ENCODE assay signal across 12 mouse cellular contexts in the genomic region with DNA sequence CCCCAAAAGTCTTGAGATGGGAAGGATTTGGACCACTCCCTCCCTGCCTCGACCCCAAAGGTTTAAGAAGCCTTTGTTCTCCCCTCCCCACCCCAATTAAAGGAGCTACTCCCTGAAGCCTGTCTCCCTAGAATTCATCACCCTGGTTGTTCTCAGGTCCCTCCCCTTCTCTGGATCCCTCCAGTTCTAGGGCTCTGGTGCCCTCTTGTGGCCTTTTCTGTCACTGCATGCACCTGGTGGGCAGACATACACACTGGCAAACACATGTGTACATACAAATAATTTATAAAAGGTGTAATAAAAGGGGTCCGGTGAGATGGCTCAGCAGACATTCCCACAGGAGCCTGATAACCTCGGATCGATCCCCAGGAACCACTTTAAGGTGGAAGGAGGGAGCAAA. TPM values are rescaled to one million over a fixed set of nuclear protein-coding genes. Genes with fewer than 3 reads are reported as not detected.
DNase-seq lines count a peak whose midpoint lies in the region; ATAC-seq and TF ChIP-seq lines count a peak whose summit lies in the region.
"Had no signal": no experiment of that assay in that cellular context is flagged by ENCODE, and none has a peak within 500 bp of the region (broad histone marks: within the 10 kb centered on the region; RNA-seq: fewer than 3 reads in every experiment).

No protein-coding gene starts in this region.

- peak; percentile 72 for DNase-seq in forebrain, embryonic 11.5 days (ENCODE audit: low spot score)
- DNase-seq in forebrain, embryonic 14.5 days (ENCODE audit: low spot score): no peak
- DNase-seq in lung, postnatal 0 days (ENCODE audit: low spot score): no peak
- DNase-seq in lung, postnatal 25 days (ENCODE audit: low spot score): no peak
- no peak for DNase-seq in G1E (ENCODE audit: low spot score)
- peak; percentile 58 for DNase-seq in liver, postnatal 0 days
- DNase-seq in frontal cortex, postnatal 14 days (ENCODE audit: low spot score in 2 of 2): no peak
- DNase-seq: cerebellum, adult 8-10 months had no signal

- H3K4me3 ChIP-seq in forebrain, embryonic 11.5 days (ENCODE audit: low read depth, low read length): no peak overlapping the region
- no peak overlapping the region for H3K4me3 ChIP-seq in forebrain, embryonic 14.5 days (ENCODE audit: low read depth, low read length)
- no peak overlapping the region for H3K4me3 ChIP-seq in lung, postnatal 0 days (ENCODE audit: low read depth, low read length)
- no peak overlapping the region for H3K4me3 ChIP-seq in G1E (ENCODE audit: low read depth, low read length)
- no peak overlapping the region for H3K4me3 ChIP-seq in liver, postnatal 0 days (ENCODE audit: low read depth, low read length)
- H3K4me3 ChIP-seq in intestine, embryonic 15.5 days (replicated peaks): no peak overlapping the region
- H3K4me3 ChIP-seq: heart, embryonic 12.5 days; neural tube, embryonic 13.5 days had no signal

- no peaks in the 10 kb centered on the region for H3K9me3 ChIP-seq in forebrain, embryonic 11.5 days (ENCODE audit: control insufficient read depth, low read length)
- H3K9me3 ChIP-seq in forebrain, embryonic 14.5 days (replicated peaks; ENCODE audit: control insufficient read depth, low read length): no peaks in the 10 kb centered on the region
- H3K9me3 ChIP-seq in lung, postnatal 0 days (ENCODE audit: low read length): 0 out of 2 replicates have a peak, but pooled peaks cover 2% of the 10 kb centered on the region
- peaks cover 3% of the 10 kb centered on the region; the same call in 1 of the 2 replicates for H3K9me3 ChIP-seq in G1E (replicated peaks)
- no peaks in the 10 kb centered on the region for H3K9me3 ChIP-seq in liver, postnatal 0 days (ENCODE audit: low read length)
- H3K9me3 ChIP-seq in intestine, embryonic 15.5 days: no peaks in the 10 kb centered on the region
- H3K9me3 ChIP-seq: neural tube, embryonic 13.5 days had no signal

- no peak overlapping the region for H3K9ac ChIP-seq in forebrain, embryonic 11.5 days (ENCODE audit: low read length)
- no peak overlapping the region for H3K9ac ChIP-seq in forebrain, embryonic 14.5 days (ENCODE audit: low read length)
- H3K9ac ChIP-seq in lung, postnatal 0 days (replicated peaks; ENCODE audit: low read depth): no peak overlapping the region
- no peak overlapping the region for H3K9ac ChIP-seq in liver, postnatal 0 days (replicated peaks)
- no peak overlapping the region for H3K9ac ChIP-seq in intestine, embryonic 15.5 days
- H3K9ac ChIP-seq: heart, embryonic 12.5 days; neural tube, embryonic 13.5 days had no signal

- H3K36me3 ChIP-seq in forebrain, embryonic 11.5 days (ENCODE audit: control insufficient read depth, insufficient read depth, low read length): no peaks in the 10 kb centered on the region
- H3K36me3 ChIP-seq in forebrain, embryonic 14.5 days (ENCODE audit: control insufficient read depth, insufficient read depth, low read length): no peaks in the 10 kb centered on the region
- H3K36me3 ChIP-seq in lung, postnatal 0 days (ENCODE audit: insufficient read depth, low read length): no peaks in the 10 kb centered on the region
- H3K36me3 ChIP-seq in G1E (replicated peaks): no peaks in the 10 kb centered on the region
- no peaks in the 10 kb centered on the region for H3K36me3 ChIP-seq in liver, postnatal 0 days (replicated peaks; ENCODE audit: insufficient read depth, low read length)
- no peaks in the 10 kb centered on the region for H3K36me3 ChIP-seq in intestine, embryonic 15.5 days
- H3K36me3 ChIP-seq: heart, embryonic 12.5 days; neural tube, embryonic 13.5 days had no signal

- H3K27me3 ChIP-seq in forebrain, embryonic 11.5 days (ENCODE audit: control insufficient read depth, insufficient read depth, low read length): no peaks in the 10 kb centered on the region
- H3K27me3 ChIP-seq in forebrain, embryonic 14.5 days (replicated peaks; ENCODE audit: control insufficient read depth, insufficient read depth, low read length): no peaks in the 10 kb centered on the region
- H3K27me3 ChIP-seq in lung, postnatal 0 days (replicated peaks; ENCODE audit: insufficient read depth, low read length): no peaks in the 10 kb centered on the region
- peaks cover 17% of the 10 kb centered on the region; the same call in 1 of the 2 replicates for H3K27me3 ChIP-seq in G1E (ENCODE audit: insufficient read depth, low read length)
- 0 out of 2 replicates have a peak, but pooled peaks cover 10% of the 10 kb centered on the region for H3K27me3 ChIP-seq in liver, postnatal 0 days (ENCODE audit: insufficient read depth, low read length)
- H3K27me3 ChIP-seq in intestine, embryonic 15.5 days (replicated peaks): no peaks in the 10 kb centered on the region

- H3K4me2 ChIP-seq in forebrain, embryonic 11.5 days (ENCODE audit: low read depth, low read length, severe bottlenecking): no peak overlapping the region
- no peak overlapping the region for H3K4me2 ChIP-seq in forebrain, embryonic 14.5 days (ENCODE audit: low read length)
- H3K4me2 ChIP-seq in lung, postnatal 0 days (replicated peaks; ENCODE audit: low read depth, low read length): no peak overlapping the region
- no peak overlapping the region for H3K4me2 ChIP-seq in liver, postnatal 0 days (ENCODE audit: low read depth, low read length)
- H3K4me2 ChIP-seq in intestine, embryonic 15.5 days (replicated peaks): no peak overlapping the region
- H3K4me2 ChIP-seq: heart, embryonic 12.5 days; neural tube, embryonic 13.5 days had no signal

- no peak overlapping the region for H3K27ac ChIP-seq in forebrain, embryonic 11.5 days (ENCODE audit: low read depth, low read length)
- H3K27ac ChIP-seq in forebrain, embryonic 14.5 days (ENCODE audit: low read depth, low read length): no peak overlapping the region
- no peak overlapping the region for H3K27ac ChIP-seq in lung, postnatal 0 days (ENCODE audit: low read length)
- no peak overlapping the region for H3K27ac ChIP-seq in liver, postnatal 0 days (ENCODE audit: low read depth)
- H3K27ac ChIP-seq in intestine, embryonic 15.5 days: no peak overlapping the region
- H3K27ac ChIP-seq: neural tube, embryonic 13.5 days had no signal

- no peak for TF ChIP-seq EP300 in lung, postnatal 0 days (IDR thresholded peaks at IDR 0.05)
- TF ChIP-seq EP300 in liver, postnatal 0 days (IDR thresholded peaks at IDR 0.05; ENCODE audit: low read depth): no peak

- H3K4me1 ChIP-seq in forebrain, embryonic 11.5 days (replicated peaks; ENCODE audit: control insufficient read depth, insufficient read depth, low read length): no peaks in the 10 kb centered on the region
- H3K4me1 ChIP-seq in forebrain, embryonic 14.5 days (ENCODE audit: control insufficient read depth, insufficient read depth, low read length): no peaks in the 10 kb centered on the region
- H3K4me1 ChIP-seq in lung, postnatal 0 days (ENCODE audit: insufficient read depth, low read depth, low read length): no peaks in the 10 kb centered on the region
- H3K4me1 ChIP-seq in G1E (ENCODE audit: insufficient read depth, low read depth, low read length): peaks cover 3% of the 10 kb centered on the region; the same call in 1 of the 2 replicates
- H3K4me1 ChIP-seq in liver, postnatal 0 days (ENCODE audit: insufficient read depth): peaks cover 20% of the 10 kb centered on the region
- no peaks in the 10 kb centered on the region for H3K4me1 ChIP-seq in intestine, embryonic 15.5 days (replicated peaks)

- 83% methylated on average over 4 of the region's 4 CpGs for WGBS in forebrain, embryonic 11.5 days
- 77% methylated on average over 4 of the region's 4 CpGs for WGBS in forebrain, embryonic 14.5 days
- 81% methylated on average over 4 of the region's 4 CpGs for WGBS in lung, postnatal 0 days
- whole genome bisulfite sequencing in liver, postnatal 0 days (ENCODE audit: insufficient replicate concordance): 75% methylated on average over 4 of the region's 4 CpGs
- WGBS in intestine, embryonic 15.5 days: 77% methylated on average over 4 of the region's 4 CpGs

- ATAC-seq in forebrain, embryonic 11.5 days (replicated peaks; ENCODE audit: low FRiP score): no peak
- no peak for ATAC-seq in forebrain, embryonic 14.5 days
- ATAC-seq in lung, postnatal 0 days: no peak
- ATAC-seq in G1E (ENCODE audit: extremely low read depth, insufficient number of reproducible peaks, low FRiP score, poor library complexity, severe bottlenecking): no peak
- ATAC-seq in liver, postnatal 0 days: no peak
- ATAC-seq in intestine, embryonic 15.5 days: no peak

- TF ChIP-seq CTCF in lung, postnatal 0 days (IDR thresholded peaks at IDR 0.05): peak; percentile 35
- peak; percentile 60 for TF ChIP-seq CTCF in G1E (IDR thresholded peaks at IDR 0.05; ENCODE audit: low read depth, low read length)
- peak; percentile 66 for TF ChIP-seq CTCF in liver, postnatal 0 days (IDR thresholded peaks at IDR 0.05; ENCODE audit: low read depth)

RNA-seq across cellular contexts. Expression of gene Sdsl, which starts 8.3 kb away (rescaled TPM):
- polyA plus RNA-seq in forebrain, embryonic 11.5 days (2014; fragmentation: Nextera tagmentation; extraction: Ambion mirVana): 4.5 and 6.0 TPM in 2 replicates
- polyA plus RNA-seq in forebrain, embryonic 14.5 days (2014; fragmentation: Nextera tagmentation; extraction: Ambion mirVana): 2.2 and 3.2 TPM in 2 replicates
- polyA plus RNA-seq in lung, postnatal 0 days (2015; fragmentation: Nextera tagmentation; extraction: Ambion mirVana): 1.7 and 1.8 TPM in 2 replicates
- not detected in 2 replicates for total RNA-seq in G1E (2014; fragmentation: Nextera tagmentation)
- total RNA-seq in G1E (2017): 0.70 and 1.6 TPM in 2 replicates
- 0.98 and 1.1 TPM in 2 replicates for polyA plus RNA-seq in G1E (2012)
- 21.0 and 24.5 TPM in 2 replicates for polyA plus RNA-seq in liver, postnatal 0 days (2015; fragmentation: Nextera tagmentation; extraction: Ambion mirVana)
- 14.0 and 18.0 TPM in 2 replicates for polyA plus RNA-seq in intestine, embryonic 15.5 days (2015; fragmentation: Nextera tagmentation; extraction: Ambion mirVana)

RNA-seq across cellular contexts. Expression of gene Sds, which starts 12.0 kb away (rescaled TPM):
- polyA plus RNA-seq in forebrain, embryonic 11.5 days (2014; fragmentation: Nextera tagmentation; extraction: Ambion mirVana): not detected in 2 replicates
- polyA plus RNA-seq in forebrain, embryonic 14.5 days (2014; fragmentation: Nextera tagmentation; extraction: Ambion mirVana): not detected in 2 replicates
- polyA plus RNA-seq in lung, postnatal 0 days (2015; fragmentation: Nextera tagmentation; extraction: Ambion mirVana): not detected in 2 replicates
- total RNA-seq in G1E (2014; fragmentation: Nextera tagmentation) (not detected in 2 replicates), G1E (2017) (not detected in 2 replicates)
- polyA plus RNA-seq in G1E (2012): not detected in 2 replicates
- 32.4 and 32.5 TPM in 2 replicates for polyA plus RNA-seq in liver, postnatal 0 days (2015; fragmentation: Nextera tagmentation; extraction: Ambion mirVana)
- polyA plus RNA-seq in intestine, embryonic 15.5 days (2015; fragmentation: Nextera tagmentation; extraction: Ambion mirVana): not detected in 2 replicates
- polyA plus RNA-seq: heart, embryonic 12.5 days; lung, embryonic 16.5 days; neural tube, embryonic 13.5 days had no signal

RNA-seq across cellular contexts. Expression of gene Lhx5, which starts 32.8 kb away (rescaled TPM):
- 22.7 and 25.2 TPM in 2 replicates for polyA plus RNA-seq in forebrain, embryonic 11.5 days (2014; fragmentation: Nextera tagmentation; extraction: Ambion mirVana)
- polyA plus RNA-seq in forebrain, embryonic 14.5 days (2014; fragmentation: Nextera tagmentation; extraction: Ambion mirVana): 3.5 and 5.1 TPM in 2 replicates
- not detected in 2 replicates for polyA plus RNA-seq in lung, postnatal 0 days (2015; fragmentation: Nextera tagmentation; extraction: Ambion mirVana)
- total RNA-seq in G1E (2014; fragmentation: Nextera tagmentation) (not detected in 2 replicates), G1E (2017) (0.05 and 0.06 TPM in 2 replicates)
- polyA plus RNA-seq in G1E (2012): not detected in 2 replicates
- polyA plus RNA-seq in liver, postnatal 0 days (2015; fragmentation: Nextera tagmentation; extraction: Ambion mirVana): not detected in 2 replicates
- 0.08 TPM in 1 of 2 replicates, not detected in the other for polyA plus RNA-seq in intestine, embryonic 15.5 days (2015; fragmentation: Nextera tagmentation; extraction: Ambion mirVana)
- polyA plus RNA-seq: lung, embryonic 16.5 days had no signal

RNA-seq across cellular contexts. Expression of gene Plbd2, which starts 39.1 kb away (rescaled TPM):
- polyA plus RNA-seq in forebrain, embryonic 11.5 days (2014; fragmentation: Nextera tagmentation; extraction: Ambion mirVana): 29.8 and 31.2 TPM in 2 replicates
- polyA plus RNA-seq in forebrain, embryonic 14.5 days (2014; fragmentation: Nextera tagmentation; extraction: Ambion mirVana): 14.8 and 16.2 TPM in 2 replicates
- polyA plus RNA-seq in lung, postnatal 0 days (2015; fragmentation: Nextera tagmentation; extraction: Ambion mirVana): 63.1 and 69.2 TPM in 2 replicates
- 13.2 and 19.6 TPM in 2 replicates for total RNA-seq in G1E (2014; fragmentation: Nextera tagmentation)
- total RNA-seq in G1E (2017): 8.4 and 8.7 TPM in 2 replicates
- 20.6 and 26.1 TPM in 2 replicates for polyA plus RNA-seq in G1E (2012)
- 53.6 and 54.1 TPM in 2 replicates for polyA plus RNA-seq in liver, postnatal 0 days (2015; fragmentation: Nextera tagmentation; extraction: Ambion mirVana)
- polyA plus RNA-seq in intestine, embryonic 15.5 days (2015; fragmentation: Nextera tagmentation; extraction: Ambion mirVana): 49.8 and 50.2 TPM in 2 replicates

RNA-seq across cellular contexts. Expression of gene Slc8b1, which starts 46.6 kb away (rescaled TPM):
- 2.9 and 3.3 TPM in 2 replicates for polyA plus RNA-seq in forebrain, embryonic 11.5 days (2014; fragmentation: Nextera tagmentation; extraction: Ambion mirVana)
- 0.67 and 1.5 TPM in 2 replicates for polyA plus RNA-seq in forebrain, embryonic 14.5 days (2014; fragmentation: Nextera tagmentation; extraction: Ambion mirVana)
- polyA plus RNA-seq in lung, postnatal 0 days (2015; fragmentation: Nextera tagmentation; extraction: Ambion mirVana): 12.1 and 14.7 TPM in 2 replicates
- total RNA-seq in G1E (2014; fragmentation: Nextera tagmentation) (5.3 and 6.6 TPM in 2 replicates), G1E (2017) (3.7 and 6.2 TPM in 2 replicates)
- polyA plus RNA-seq in G1E (2012): 3.4 and 3.6 TPM in 2 replicates
- 15.3 and 17.1 TPM in 2 replicates for polyA plus RNA-seq in liver, postnatal 0 days (2015; fragmentation: Nextera tagmentation; extraction: Ambion mirVana)
- polyA plus RNA-seq in intestine, embryonic 15.5 days (2015; fragmentation: Nextera tagmentation; extraction: Ambion mirVana): 6.2 and 6.6 TPM in 2 replicates

Comparison
In these comparisons a context has a peak if more than half of its experiments do, and no peak if none do; other contexts are left out.
1. DNase-seq: peak in forebrain, embryonic 11.5 days (single experiment) and liver, postnatal 0 days (single experiment); none in forebrain, embryonic 14.5 days (single experiment), lung, postnatal 0 days (single experiment), lung, postnatal 25 days (single experiment), G1E (single experiment) and frontal cortex, postnatal 14 days (0 of 2).
2. RNA of gene Sds, which starts 12.0 kb away (polyA plus RNA-seq): 32.4 to 32.5 TPM in liver, postnatal 0 days; not detected in intestine, embryonic 15.5 days, not detected in forebrain, embryonic 11.5 days, not detected in forebrain, embryonic 14.5 days, not detected in lung, postnatal 0 days and not detected in G1E; every median in the first group is over 10 times any median in the second.
3. Peak in every context shown above with its lines, with median percentiles within 50 percentile points of each other: CTCF ChIP-seq.